Mouse (Mus musculus) E14TG2a.4 (cell line): ENCODE data around the gene Ppp2r2c.
"Not testable (repeated sequence)": the region's sequence is repeated elsewhere in the genome, so short reads cannot be mapped to it uniquely, and the experiment has no call there.

Experiments used
- CTCF ChIP-seq: conservative IDR thresholded peaks from 2 replicates; pipeline ENCODE4 v1.5.1; 2014; ENCODE audit warnings: low read length
- NANOG ChIP-seq: IDR thresholded peaks from 2 replicates; pipeline ENCODE4 v1.6.1; 2014; ENCODE audit warnings: borderline replicate concordance, low read length, mixed read lengths

DNA sequence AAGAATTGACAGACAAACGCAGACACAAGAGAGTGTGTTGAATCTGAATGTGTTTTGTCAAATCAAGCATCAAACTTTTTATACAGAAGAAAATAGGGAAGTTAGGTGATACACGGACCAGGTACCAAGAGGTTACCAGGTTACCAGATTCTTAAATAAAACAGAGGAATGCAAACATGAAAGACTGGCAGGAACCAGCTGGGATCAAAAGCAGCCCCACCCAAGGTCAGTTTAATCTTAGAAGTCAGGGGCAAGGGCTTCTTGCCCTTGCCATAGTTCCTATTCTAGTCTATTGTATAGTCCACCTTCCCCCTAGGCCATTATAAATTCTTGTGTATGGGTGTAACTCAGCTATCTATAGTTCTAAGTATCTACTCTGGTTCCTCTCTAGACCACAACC is 70.7 kb downstream of the Ppp2r2c start:
- not testable (repeated sequence) for TF ChIP-seq CTCF, NANOG
